Mouse (Mus musculus): ENCODE measurements around the gene Saxo1. TPM values are rescaled to one million over a fixed set of nuclear protein-coding genes. Genes with fewer than 3 reads are reported as not detected.

Gene Saxo1
- polyA plus RNA-seq, 1 experiment from 2014 or later = not detected

- no peaks in the 10 kb centered on the region for H3K4me1 ChIP-seq (replicated peaks; ENCODE audit: control insufficient read depth, insufficient read depth, low read length)
- 96% methylated on average over 2 of the region's 2 CpGs for WGBS
Observed at GRCm38 (mm10) chr4:86397470-86397869, 160.7 kb downstream of the Saxo1 start.

GRCm38 (mm10) chr4:86396672-86397288, 161.3 kb downstream of the Saxo1 start:
- 80% methylated on average over 7 of the region's 7 CpGs for WGBS
- Histone ChIP-seq H3K27me3 (ENCODE audit: control insufficient read depth, insufficient read depth, low read length) (no peaks in the 10 kb centered on the region), H3K9me3 (ENCODE audit: control insufficient read depth, low read length) (no peaks in the 10 kb centered on the region), H3K4me1 (replicated peaks; ENCODE audit: control insufficient read depth, insufficient read depth, low read length) (no peaks in the 10 kb centered on the region), H3K4me3 (ENCODE audit: low read depth, low read length) (no peak overlapping the region), H3K9ac (ENCODE audit: low read depth, low read length) (no peak overlapping the region), H3K36me3 (ENCODE audit: control insufficient read depth, insufficient read depth, low read length) (no peaks in the 10 kb centered on the region), H3K27ac (ENCODE audit: low read depth, low read length) (no peak overlapping the region), H3K4me2 (replicated peaks; ENCODE audit: low read depth, low read length) (no peak overlapping the region)
- ATAC-seq (ENCODE audit: low FRiP score) (no peak), DNase-seq (ENCODE audit: low spot score) (no peak)

More at GRCm38 (mm10) chr4:86397470-86397869, 160.7 kb downstream of the Saxo1 start:
- ATAC-seq (ENCODE audit: low FRiP score) (no peak), DNase-seq (ENCODE audit: low spot score) (no peak)
- no peak overlapping the region for H3K27ac ChIP-seq (ENCODE audit: low read depth, low read length)
- no peak overlapping the region for H3K9ac ChIP-seq (ENCODE audit: low read depth, low read length)
- H3K27me3 ChIP-seq (ENCODE audit: control insufficient read depth, insufficient read depth, low read length) = no peaks in the 10 kb centered on the region
- no peak overlapping the region for H3K4me3 ChIP-seq (ENCODE audit: low read depth, low read length)
- H3K36me3 ChIP-seq (ENCODE audit: control insufficient read depth, insufficient read depth, low read length) = no peaks in the 10 kb centered on the region
- no peak overlapping the region for H3K4me2 ChIP-seq (replicated peaks; ENCODE audit: low read depth, low read length)
- no peaks in the 10 kb centered on the region for H3K9me3 ChIP-seq (ENCODE audit: control insufficient read depth, low read length)

GRCm38 (mm10) chr4:86395636-86396035, 162.5 kb downstream of the Saxo1 start:
- H3K4me2 ChIP-seq (replicated peaks; ENCODE audit: low read depth, low read length) = no peak overlapping the region
- DNase-seq (ENCODE audit: low spot score) (no peak), ATAC-seq (ENCODE audit: low FRiP score) (no peak)
- no peak overlapping the region for H3K9ac ChIP-seq (ENCODE audit: low read depth, low read length)
- H3K4me1 ChIP-seq (replicated peaks; ENCODE audit: control insufficient read depth, insufficient read depth, low read length) = no peaks in the 10 kb centered on the region
- 86% methylated on average over 6 of the region's 6 CpGs for WGBS
- no peak overlapping the region for H3K4me3 ChIP-seq (ENCODE audit: low read depth, low read length)
- H3K9me3 ChIP-seq (ENCODE audit: control insufficient read depth, low read length) = no peaks in the 10 kb centered on the region
- no peaks in the 10 kb centered on the region for H3K36me3 ChIP-seq (ENCODE audit: control insufficient read depth, insufficient read depth, low read length)
- H3K27ac ChIP-seq (ENCODE audit: low read depth, low read length) = no peak overlapping the region
- H3K27me3 ChIP-seq (ENCODE audit: control insufficient read depth, insufficient read depth, low read length) = no peaks in the 10 kb centered on the region

Other genes starting within 250 kb of the Saxo1 start
- gene Rraga, start 17.3 kb upstream of the Saxo1 start, polyA plus RNA-seq (2014; fragmentation: Nextera tagmentation; extraction: Ambion mirVana) = 109 and 119 TPM in 2 replicates
- 27.4 and 28.5 TPM in 2 replicates for gene Haus6, start 53.7 kb upstream of the Saxo1 start, polyA plus RNA-seq (2014; fragmentation: Nextera tagmentation; extraction: Ambion mirVana)
- 78.4 and 80.7 TPM in 2 replicates for gene Plin2, start 111.7 kb upstream of the Saxo1 start, polyA plus RNA-seq (2014; fragmentation: Nextera tagmentation; extraction: Ambion mirVana)
- gene Dennd4c, start 190.2 kb upstream of the Saxo1 start, polyA plus RNA-seq (2014; fragmentation: Nextera tagmentation; extraction: Ambion mirVana) = 5.7 and 7.4 TPM in 2 replicates

Measured in hindbrain, embryonic 11.5 days (tissue).